Mouse (Mus musculus) hindbrain, embryonic 14.5 days (tissue): ENCODE data around the gene Gm10762. TPM values are rescaled to one million over a fixed set of nuclear protein-coding genes. Genes with fewer than 3 reads are reported as not detected.

Source experiments
- ATAC-seq: fragments of 200-750 bp; cut with Nextera tagmentation; 2 replicates; pipeline ENCODE4 v1.8.0; 2017; ENCODE audit warnings: moderate number of reproducible peaks, mild to moderate bottlenecking, moderate TSS enrichment, moderate library complexity; ENCODE audit not compliant: low FRiP score
- DNase-seq: peaks from one replicate; pipeline ENCODE4 v3.0.0-alpha.2; 2015; ENCODE audit warnings: low spot score
- H3K27ac ChIP-seq: fragments of 300-500 bp; sonication (generic); 2 replicates; pipeline ENCODE4 v1.5.1; 2014; ENCODE audit warnings: mild to moderate bottlenecking, moderate library complexity
- H3K27me3 ChIP-seq: fragments of 300-500 bp; sonication (generic); 2 replicates; pipeline ENCODE4 v1.6.1; 2014; ENCODE audit warnings: mild to moderate bottlenecking, low read length, mixed read lengths; ENCODE audit not compliant: control insufficient read depth, insufficient read depth
- H3K36me3 ChIP-seq: fragments of 300-500 bp; sonication (generic); replicated peaks from 2 replicates; pipeline ENCODE4 v1.6.1; 2014; ENCODE audit not compliant: control insufficient read depth, insufficient read depth
- H3K4me1 ChIP-seq: fragments of 300-500 bp; sonication (generic); replicated peaks from 2 replicates; pipeline ENCODE4 v1.6.1; 2014; ENCODE audit warnings: antibody characterized with exemption, low read length, mixed read lengths; ENCODE audit not compliant: control insufficient read depth, insufficient read depth
- H3K4me2 ChIP-seq: fragments of 300-500 bp; sonication (generic); replicated peaks from 2 replicates; pipeline ENCODE4 v1.6.1; 2014; ENCODE audit warnings: mild to moderate bottlenecking, moderate library complexity
- H3K4me3 ChIP-seq: fragments of 300-500 bp; sonication (generic); replicated peaks from 2 replicates; pipeline ENCODE4 v1.5.1; 2014; ENCODE audit warnings: mild to moderate bottlenecking, low read length
- H3K9ac ChIP-seq: fragments of 300-500 bp; sonication (generic); 2 replicates; pipeline ENCODE4 v1.6.1; 2014
- H3K9me3 ChIP-seq: fragments of 300-500 bp; sonication (generic); 2 replicates; pipeline ENCODE4 v1.6.1; 2016; ENCODE audit warnings: low read length; ENCODE audit not compliant: control insufficient read depth
- WGBS: fragments of 180-500 bp; shearing (Covaris S2); extraction: QIAGEN DNeasy Blood & Tissue Kit; methylation state at CpG from one replicate; pipeline ENCODE4 v1.1.7; 2014; 5-methylcytosine and 5-hydroxymethylcytosine counted together
- polyA plus RNA-seq: library from polyadenylated mRNA; unstranded; fragments of >200 nt; fragmentation: Nextera tagmentation; extraction: Ambion mirVana; gene quantifications from 2 replicates; pipeline ENCODE4 v1.2.1, GENCODE M21; 2014

Gene Gm10762
- polyA plus RNA-seq, 1 experiment from 2014 or later: 22.8 TPM

DNA sequence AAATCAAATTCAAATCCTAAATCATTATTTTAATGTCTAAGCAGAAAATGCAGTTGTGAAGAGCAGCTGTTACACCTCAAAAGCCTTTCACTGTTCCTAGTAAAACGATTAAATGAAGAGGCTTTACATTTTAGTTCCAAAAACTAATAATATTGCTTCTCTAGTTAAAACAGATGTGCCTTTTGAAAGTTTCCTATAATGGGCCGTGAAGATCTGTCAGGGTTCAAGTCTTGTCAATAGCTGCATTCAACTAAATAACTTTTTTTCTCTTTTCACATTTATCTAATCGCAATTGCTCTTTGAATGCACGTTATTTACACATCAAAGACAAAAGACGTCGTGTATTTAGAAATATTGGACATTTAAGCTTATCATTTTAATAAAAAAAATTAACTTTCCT is 1.3 kb downstream of the Gm10762 start:
- Histone ChIP-seq H3K27ac (peak overlapping the region; percentile 100), H3K9ac (peak overlapping the region; percentile 100), H3K27me3 (no peaks in the 10 kb centered on the region), H3K9me3 (no peaks in the 10 kb centered on the region), H3K4me2 (peak overlapping the region; percentile 75), H3K36me3 (no peaks in the 10 kb centered on the region), H3K4me3 (peak overlapping the region; percentile 94), H3K4me1 (peaks cover 15% of the 10 kb centered on the region)
- WGBS: 7% methylated on average over 6 of the region's 6 CpGs
- DNase-seq (peak; percentile 45), ATAC-seq (no peak)

GRCm38 (mm10) chr2:128965505-128966105 is 1.9 kb downstream of the Gm10762 start:
- no peak for DNase-seq
- peak overlapping the region; percentile 100 for H3K9ac ChIP-seq
- no peaks in the 10 kb centered on the region for H3K27me3 ChIP-seq
- H3K9me3 ChIP-seq: no peaks in the 10 kb centered on the region
- H3K4me3 ChIP-seq: peak overlapping the region; percentile 94
- H3K27ac ChIP-seq: peak overlapping the region; percentile 100
- 38% methylated on average over 5 of the region's 5 CpGs for WGBS
- no peaks in the 10 kb centered on the region for H3K36me3 ChIP-seq
- H3K4me2 ChIP-seq: peak overlapping the region; percentile 75
- no peak for ATAC-seq
- peaks cover 15% of the 10 kb centered on the region for H3K4me1 ChIP-seq

GRCm38 (mm10) chr2:128954186-128954585 is 13.3 kb downstream of the Gm10762 start:
- Histone ChIP-seq H3K4me3 (no peak overlapping the region), H3K27ac (no peak overlapping the region), H3K9ac (no peak overlapping the region), H3K4me2 (no peak overlapping the region), H3K4me1 (no peaks in the 10 kb centered on the region), H3K9me3 (no peaks in the 10 kb centered on the region), H3K27me3 (no peaks in the 10 kb centered on the region), H3K36me3 (no peaks in the 10 kb centered on the region)
- ATAC-seq (no peak), DNase-seq (no peak)

- Histone ChIP-seq H3K36me3 (no peaks in the 10 kb centered on the region), H3K9ac (no peak overlapping the region), H3K9me3 (no peaks in the 10 kb centered on the region), H3K27me3 (no peaks in the 10 kb centered on the region), H3K4me1 (peaks cover 3% of the 10 kb centered on the region; the same call in 1 of the 2 replicates), H3K4me2 (no peak overlapping the region), H3K4me3 (no peak overlapping the region), H3K27ac (no peak overlapping the region)
- ATAC-seq (no peak), DNase-seq (peak; percentile 80)
- WGBS: 35% methylated on average over 6 of the region's 6 CpGs
These were observed 19.4 kb downstream of the Gm10762 start for GRCm38 (mm10) chr2:128947962-128948588.

GRCm38 (mm10) chr2:128943538-128944528 is 23.7 kb downstream of the Gm10762 start, which contains the start of gene Zc3h8:
TSS of gene Zc3h8 (minus strand) at chr2:128944077.
- 1% methylated on average over 65 of the region's 65 CpGs for WGBS

GRCm38 (mm10) chr2:128936256-128936655 is 31.3 kb downstream of the Gm10762 start:
- Histone ChIP-seq H3K4me1 (no peaks in the 10 kb centered on the region), H3K9ac (no peak overlapping the region), H3K27me3 (no peaks in the 10 kb centered on the region), H3K27ac (no peak overlapping the region), H3K9me3 (no peaks in the 10 kb centered on the region), H3K4me3 (no peak overlapping the region), H3K4me2 (no peak overlapping the region), H3K36me3 (peaks cover 35% of the 10 kb centered on the region)
- DNase-seq (no peak), ATAC-seq (no peak)
- 95% methylated on average over 3 of the region's 3 CpGs for WGBS

More at GRCm38 (mm10) chr2:128943538-128944528, 23.7 kb downstream of the Gm10762 start, which contains the start of gene Zc3h8:
- peaks cover 6% of the 10 kb centered on the region for H3K4me1 ChIP-seq
- H3K9me3 ChIP-seq: no peaks in the 10 kb centered on the region
- H3K9ac ChIP-seq: peak within 1 kb of the TSS; percentile 81
- peak within 1 kb of the TSS; percentile 81 for H3K4me2 ChIP-seq
- H3K27me3 ChIP-seq: no peaks in the 10 kb centered on the region
- DNase-seq: peak; percentile 100
- H3K27ac ChIP-seq: peak within 1 kb of the TSS; percentile 85
- ATAC-seq: peak; percentile 94
- no peaks in the 10 kb centered on the region; the same call in 1 of the 2 replicates for H3K36me3 ChIP-seq
- H3K4me3 ChIP-seq: peak within 1 kb of the TSS; percentile 69

DNA sequence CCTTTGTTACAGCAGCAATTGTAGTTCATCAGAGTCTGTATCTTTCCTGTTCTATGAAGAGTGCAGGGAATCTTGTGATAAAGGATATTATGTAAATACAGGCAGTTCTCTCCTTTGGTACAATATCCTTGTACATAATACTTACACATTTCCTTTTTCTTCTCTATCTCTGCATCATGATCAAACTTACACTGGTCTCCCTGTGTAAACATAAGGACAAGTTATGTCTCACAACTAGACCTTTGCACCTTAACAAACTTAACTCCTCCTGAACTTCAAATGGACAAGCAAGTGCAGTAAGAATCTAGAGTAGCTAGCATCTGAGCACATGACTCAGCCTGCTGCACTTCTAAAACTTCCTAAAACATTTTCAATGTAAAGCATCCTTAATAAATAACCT is 36.8 kb downstream of the Gm10762 start:
- Histone ChIP-seq H3K27ac (no peak overlapping the region), H3K4me3 (no peak overlapping the region), H3K4me1 (no peaks in the 10 kb centered on the region), H3K27me3 (no peaks in the 10 kb centered on the region), H3K4me2 (no peak overlapping the region), H3K36me3 (peaks cover 56% of the 10 kb centered on the region), H3K9ac (no peak overlapping the region), H3K9me3 (no peaks in the 10 kb centered on the region)
- DNase-seq (no peak), ATAC-seq (no peak)

DNA sequence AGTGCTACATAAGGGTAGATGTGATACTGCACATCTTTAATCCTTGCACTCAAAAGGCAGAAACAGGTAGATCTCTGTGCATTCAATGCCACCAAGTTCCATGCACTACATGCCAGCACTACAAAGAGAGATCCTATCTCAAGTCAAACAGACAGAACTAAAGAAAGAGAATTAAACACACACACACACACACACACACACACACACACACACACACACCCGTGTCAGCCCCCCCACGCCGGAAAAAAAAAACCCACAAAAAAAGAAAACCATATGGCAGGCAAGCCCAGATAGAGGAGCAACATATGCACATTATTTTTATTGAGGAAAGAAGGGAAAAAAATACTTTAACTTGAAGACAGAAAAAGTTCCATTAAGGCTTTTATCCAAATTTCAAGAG is 39.1 kb downstream of the Gm10762 start:
- DNase-seq (no peak), ATAC-seq (no peak)
- Histone ChIP-seq H3K4me1 (no peaks in the 10 kb centered on the region), H3K27ac (no peak overlapping the region), H3K4me2 (no peak overlapping the region), H3K27me3 (no peaks in the 10 kb centered on the region), H3K4me3 (no peak overlapping the region), H3K36me3 (peaks cover 55% of the 10 kb centered on the region), H3K9ac (no peak overlapping the region), H3K9me3 (no peaks in the 10 kb centered on the region)
- 76% methylated on average over 3 of the region's 3 CpGs for WGBS

DNA sequence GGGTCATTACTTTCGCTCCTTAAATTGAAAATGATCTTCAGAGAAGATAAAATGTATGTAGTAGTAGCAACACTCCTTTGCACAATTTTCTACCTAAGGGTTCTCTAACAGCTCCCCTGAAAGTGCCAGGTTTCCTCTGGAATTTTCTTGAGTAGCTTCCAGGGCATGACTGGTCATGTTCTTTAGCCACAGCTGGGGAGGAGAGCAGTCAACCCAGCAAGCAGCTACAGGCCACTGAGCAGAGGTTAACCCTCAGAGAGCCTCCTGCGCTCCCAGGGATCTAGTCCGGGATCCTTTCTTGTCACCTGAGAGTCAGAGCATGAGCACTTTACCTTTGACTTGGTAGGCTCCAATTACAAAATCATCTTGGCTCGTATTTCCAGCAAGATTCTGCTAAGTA is 42.7 kb downstream of the Gm10762 start:
- Histone ChIP-seq H3K27me3 (no peaks in the 10 kb centered on the region), H3K9me3 (no peaks in the 10 kb centered on the region), H3K4me1 (no peaks in the 10 kb centered on the region), H3K4me2 (no peak overlapping the region), H3K27ac (no peak overlapping the region), H3K9ac (no peak overlapping the region), H3K36me3 (peaks cover 27% of the 10 kb centered on the region), H3K4me3 (no peak overlapping the region)
- WGBS: 95% methylated on average over 4 of the region's 4 CpGs
- no peak for ATAC-seq
- DNase-seq: no peak
